In genomic region chr9:55541681-55542365, GRCm38 (mm10) we compare ENCODE assay signal across 9 mouse cellular contexts. TPM values are rescaled to one million over a fixed set of nuclear protein-coding genes. Genes with fewer than 3 reads are reported as not detected.
DNase-seq lines count a peak whose midpoint lies in the region; ATAC-seq and TF ChIP-seq lines count a peak whose summit lies in the region.
"Had no signal": no experiment of that assay in that cellular context is flagged by ENCODE, and none has a peak within 500 bp of the region (broad histone marks: within the 10 kb centered on the region; RNA-seq: fewer than 3 reads in every experiment).

No protein-coding gene starts in this region.

- no peaks in the 10 kb centered on the region for H3K79me3 ChIP-seq in C2C12 (ENCODE audit: low read depth)

- peaks cover 37% of the 10 kb centered on the region; the same call in 1 of the 2 replicates for H3K27me3 ChIP-seq in cerebellum, adult 2 months (ENCODE audit: control insufficient read depth, insufficient read depth, low read length)
- H3K27me3 ChIP-seq in C2C12 (ENCODE audit: control insufficient read depth, insufficient read depth, insufficient read length), result no peaks in the 10 kb centered on the region
- H3K27me3 ChIP-seq in embryonic facial prominence, embryonic 11.5 days (ENCODE audit: control insufficient read depth, insufficient read depth, low read length), result peaks cover 60% of the 10 kb centered on the region
- peaks cover 95% of the 10 kb centered on the region for H3K27me3 ChIP-seq in limb, embryonic 12.5 days
- H3K27me3 ChIP-seq in neural tube, embryonic 11.5 days (ENCODE audit: control insufficient read depth, insufficient read depth, low read length), result peaks cover 90% of the 10 kb centered on the region
- H3K27me3 ChIP-seq: CH12.LX had no signal

- WGBS in cerebellum, adult 2 months, result 3% methylated on average over 59 of the region's 59 CpGs
- under 1% methylated on average over 59 of the region's 59 CpGs for WGBS in embryonic facial prominence, embryonic 11.5 days
- under 1% methylated on average over 59 of the region's 59 CpGs for WGBS in limb, embryonic 12.5 days
- WGBS in neural tube, embryonic 11.5 days, result under 1% methylated on average over 59 of the region's 59 CpGs

- no peaks in the 10 kb centered on the region for H3K4me1 ChIP-seq in cerebellum, adult 2 months (ENCODE audit: control insufficient read depth, insufficient read depth, low read length)
- H3K4me1 ChIP-seq in embryonic facial prominence, embryonic 11.5 days (ENCODE audit: control insufficient read depth, insufficient read depth, low read length), result peaks cover 10% of the 10 kb centered on the region
- H3K4me1 ChIP-seq in limb, embryonic 12.5 days (replicated peaks), result peaks cover 63% of the 10 kb centered on the region
- peaks cover 9% of the 10 kb centered on the region for H3K4me1 ChIP-seq in neural tube, embryonic 11.5 days (ENCODE audit: control insufficient read depth, insufficient read depth, low read length)

- no peak for TF ChIP-seq POLR2A in cerebellum, adult 2 months (IDR thresholded peaks at IDR 0.05; ENCODE audit: borderline replicate concordance, insufficient read depth, low read length)

- no peak overlapping the region for H3K27ac ChIP-seq in cerebellum, adult 2 months (ENCODE audit: insufficient read depth, low read length)
- 0 out of 2 replicates have a peak overlapping the region, but pooled peaks have one; percentile 28 for H3K27ac ChIP-seq in embryonic facial prominence, embryonic 11.5 days (replicated peaks; ENCODE audit: low read depth, low read length)
- H3K27ac ChIP-seq in limb, embryonic 12.5 days, result no peak overlapping the region
- no peak overlapping the region for H3K27ac ChIP-seq in neural tube, embryonic 11.5 days (ENCODE audit: low read depth, low read length)

- H3K9me3 ChIP-seq in embryonic facial prominence, embryonic 11.5 days (replicated peaks; ENCODE audit: control insufficient read depth, low read length), result no peaks in the 10 kb centered on the region
- no peaks in the 10 kb centered on the region for H3K9me3 ChIP-seq in limb, embryonic 12.5 days
- no peaks in the 10 kb centered on the region for H3K9me3 ChIP-seq in neural tube, embryonic 11.5 days (ENCODE audit: control insufficient read depth, low read length)

- H3K79me2 ChIP-seq in C2C12 (ENCODE audit: control insufficient read depth, insufficient read depth), result no peaks in the 10 kb centered on the region

- DNase-seq in cerebellum, adult 2 months, result peak; percentile 15 to 47
- peak; percentile 51 for DNase-seq in embryonic facial prominence, embryonic 11.5 days (ENCODE audit: low spot score)
- peak; percentile 39 for DNase-seq in heart, postnatal 4 days
- peak; percentile 55 for DNase-seq in neural tube, embryonic 11.5 days (ENCODE audit: low spot score)
- DNase-seq in adipocyte (ENCODE audit: low spot score), result no peak

- no peak for ATAC-seq in cerebellum, adult (ENCODE audit: insufficient number of reproducible peaks, low FRiP score, low TSS enrichment)
- no peak for ATAC-seq in embryonic facial prominence, embryonic 11.5 days (replicated peaks; ENCODE audit: insufficient number of reproducible peaks, low FRiP score, low TSS enrichment, low read depth)
- ATAC-seq in limb, embryonic 12.5 days (ENCODE audit: insufficient number of reproducible peaks, insufficient read depth, low FRiP score, low TSS enrichment, low read depth), result no peak
- ATAC-seq in neural tube, embryonic 11.5 days (ENCODE audit: insufficient read depth, low FRiP score, low TSS enrichment), result no peak

- peak overlapping the region; percentile 60 for H3K9ac ChIP-seq in embryonic facial prominence, embryonic 11.5 days (replicated peaks; ENCODE audit: low read length)
- peak overlapping the region; percentile 47; the same call in 1 of the 2 replicates for H3K9ac ChIP-seq in limb, embryonic 12.5 days (replicated peaks)
- H3K9ac ChIP-seq in neural tube, embryonic 11.5 days (ENCODE audit: low read length), result peak overlapping the region; percentile 5

- no peak overlapping the region for H3K4me3 ChIP-seq in cerebellum, adult 2 months (replicated peaks; ENCODE audit: insufficient read depth, low read depth, low read length)
- peak overlapping the region; percentile 35 for H3K4me3 ChIP-seq in C2C12 (ENCODE audit: insufficient read depth, poor library complexity, severe bottlenecking)
- peak overlapping the region; percentile 24 for H3K4me3 ChIP-seq in embryonic facial prominence, embryonic 11.5 days (ENCODE audit: low read depth, low read length)
- peak overlapping the region; percentile 45 for H3K4me3 ChIP-seq in limb, embryonic 12.5 days (replicated peaks)
- peak overlapping the region; percentile 32 for H3K4me3 ChIP-seq in neural tube, embryonic 11.5 days (ENCODE audit: low read depth, low read length)

- peak overlapping the region; percentile 55 for H3K4me2 ChIP-seq in embryonic facial prominence, embryonic 11.5 days (ENCODE audit: low read depth, low read length)
- peak overlapping the region; percentile 71 for H3K4me2 ChIP-seq in limb, embryonic 12.5 days
- peak overlapping the region; percentile 49 for H3K4me2 ChIP-seq in neural tube, embryonic 11.5 days (ENCODE audit: low read depth)

- H3K36me3 ChIP-seq in C2C12 (ENCODE audit: control insufficient read depth, insufficient read depth), result no peaks in the 10 kb centered on the region
- no peaks in the 10 kb centered on the region for H3K36me3 ChIP-seq in embryonic facial prominence, embryonic 11.5 days (replicated peaks; ENCODE audit: control insufficient read depth, insufficient read depth, low read depth, low read length)
- H3K36me3 ChIP-seq in limb, embryonic 12.5 days, result no peaks in the 10 kb centered on the region
- no peaks in the 10 kb centered on the region for H3K36me3 ChIP-seq in neural tube, embryonic 11.5 days (ENCODE audit: control insufficient read depth, insufficient read depth, low read length)

- TF ChIP-seq CTCF in cerebellum, adult 2 months (IDR thresholded peaks at IDR 0.05; ENCODE audit: borderline replicate concordance, insufficient read depth, low read depth, low read length), result no peak
- no peak for TF ChIP-seq CTCF in C2C12 (IDR thresholded peaks at IDR 0.05; ENCODE audit: control insufficient read depth, insufficient read depth, insufficient read length)

- H3ac ChIP-seq in C2C12 (ENCODE audit: control insufficient read depth, insufficient read length, low read depth), result peak overlapping the region; percentile 62

TF ChIP-seq in C2C12, 6 proteins besides CTCF, POLR2A, EP300 and RAD21:
- TF ChIP-seq MAX (IDR thresholded peaks at IDR 0.05), result no peak
- no peak for TF ChIP-seq CEBPB (IDR thresholded peaks at IDR 0.05; ENCODE audit: low read depth)
- TF ChIP-seq MYOG (IDR thresholded peaks at IDR 0.05; ENCODE audit: control insufficient read depth, extremely low read depth, insufficient read length), result no peak
- TF ChIP-seq USF1 (IDR thresholded peaks at IDR 0.05; ENCODE audit: low read depth), result no peak

RNA-seq across cellular contexts. Expression of gene Isl2, which starts 3.4 kb away (rescaled TPM):
- polyA plus RNA-seq in cerebellum, adult 2 months (2012; rRNA removed), result 0.23 and 0.46 TPM in 2 replicates
- 4.8 TPM for polyA plus RNA-seq in C2C12 (2012; fragmentation: generic; extraction: Trizol)
- 23.3 and 30.6 TPM in 2 replicates for polyA plus RNA-seq in embryonic facial prominence, embryonic 11.5 days (2014; fragmentation: Nextera tagmentation; extraction: Ambion mirVana)
- total RNA-seq in heart, postnatal 4 days (2021), result not detected
- polyA plus RNA-seq in limb, embryonic 12.5 days (2016; fragmentation: Nextera tagmentation; extraction: Ambion mirVana), result 2.3 and 3.6 TPM in 2 replicates
- 36.7 and 52.8 TPM in 2 replicates for polyA plus RNA-seq in neural tube, embryonic 11.5 days (2014; fragmentation: Nextera tagmentation; extraction: Ambion mirVana)

RNA-seq across cellular contexts. Expression of gene Etfa, which starts 29.8 kb away (rescaled TPM):
- 62.3 and 72.3 TPM in 2 replicates for polyA plus RNA-seq in cerebellum, adult 2 months (2012; rRNA removed)
- 87.7 TPM for polyA plus RNA-seq in C2C12 (2012; fragmentation: generic; extraction: Trizol)
- 174 and 187 TPM in 2 replicates for polyA plus RNA-seq in embryonic facial prominence, embryonic 11.5 days (2014; fragmentation: Nextera tagmentation; extraction: Ambion mirVana)
- total RNA-seq in heart, postnatal 4 days (2021), result 100 to 1,000 TPM; 537 to 600 TPM
- 183 and 192 TPM in 2 replicates for polyA plus RNA-seq in limb, embryonic 12.5 days (2016; fragmentation: Nextera tagmentation; extraction: Ambion mirVana)
- 122 and 138 TPM in 2 replicates for polyA plus RNA-seq in neural tube, embryonic 11.5 days (2014; fragmentation: Nextera tagmentation; extraction: Ambion mirVana)

Comparison
In these comparisons a context has a peak if more than half of its experiments do, and no peak if none do; other contexts are left out.
1. H3K9ac ChIP-seq: peak in every context shown above with its lines; median percentile 60 in embryonic facial prominence, embryonic 11.5 days; 47 in limb, embryonic 12.5 days; 5 in neural tube, embryonic 11.5 days.